Mouse (Mus musculus): ENCODE data around the gene A730046J19Rik. TPM values are rescaled to one million over a fixed set of nuclear protein-coding genes. Genes with fewer than 3 reads are reported as not detected.

Gene A730046J19Rik
- total RNA-seq (2014; rRNA removed; ENCODE audit: low replicate concordance) (not detected in 2 replicates), polyA plus RNA-seq (2015; fragmentation: Nextera tagmentation; extraction: Ambion mirVana) (0.23 and 0.34 TPM in 2 replicates)

- Histone ChIP-seq H3K4me2 (ENCODE audit: low read depth, low read length) (peak within 1 kb of the TSS; percentile 43), H3K27me3 (ENCODE audit: control insufficient read depth, insufficient read depth, low read length) (no peaks in the 10 kb centered on the region), H3K36me3 (replicated peaks; ENCODE audit: control insufficient read depth, insufficient read depth, low read length) (no peaks in the 10 kb centered on the region), H3K27ac (ENCODE audit: low read depth) (no peak within 1 kb of the TSS), H3K9ac (replicated peaks; ENCODE audit: low read depth, low read length) (no peak within 1 kb of the TSS), H3K4me1 (ENCODE audit: control insufficient read depth, insufficient read depth) (no peaks in the 10 kb centered on the region), H3K9me3 (replicated peaks; ENCODE audit: control insufficient read depth, low read length) (no peaks in the 10 kb centered on the region), H3K4me3 (ENCODE audit: low read depth, low read length) (peak within 1 kb of the TSS; percentile 18)
- TF ChIP-seq CTCF (IDR thresholded peaks at IDR 0.05; ENCODE audit: low read depth): no peak
- TF ChIP-seq EP300 (IDR thresholded peaks at IDR 0.05; ENCODE audit: low read depth): no peak
- ATAC-seq (ENCODE audit: insufficient read depth, low read depth) (no peak), DNase-seq (ENCODE audit: low spot score) (peak; percentile 6)
- 16% methylated on average over 8 of the region's 8 CpGs for WGBS
Measured at GRCm38 (mm10) chrX:144153523-144153922, at the start of gene A730046J19Rik. Gene A730046J19Rik (plus strand): TSS chrX:144153695.

- H3K9ac ChIP-seq (replicated peaks; ENCODE audit: low read depth, low read length): no peak overlapping the region
- no peaks in the 10 kb centered on the region for H3K27me3 ChIP-seq (ENCODE audit: control insufficient read depth, insufficient read depth, low read length)
- no peak overlapping the region for H3K4me3 ChIP-seq (ENCODE audit: low read depth, low read length)
- H3K36me3 ChIP-seq (replicated peaks; ENCODE audit: control insufficient read depth, insufficient read depth, low read length): no peaks in the 10 kb centered on the region
- no peaks in the 10 kb centered on the region for H3K4me1 ChIP-seq (ENCODE audit: control insufficient read depth, insufficient read depth)
- no peak for DNase-seq (ENCODE audit: low spot score)
- H3K27ac ChIP-seq (ENCODE audit: low read depth): no peak overlapping the region
- no peak for ATAC-seq (ENCODE audit: insufficient read depth, low read depth)
- WGBS: 61% methylated on average over 2 of the region's 2 CpGs
- no peak overlapping the region for H3K4me2 ChIP-seq (ENCODE audit: low read depth, low read length)
- H3K9me3 ChIP-seq (replicated peaks; ENCODE audit: control insufficient read depth, low read length): no peaks in the 10 kb centered on the region
- TF ChIP-seq EP300 (IDR thresholded peaks at IDR 0.05; ENCODE audit: low read depth) (no peak), CTCF (IDR thresholded peaks at IDR 0.05; ENCODE audit: low read depth) (no peak)
Measured at GRCm38 (mm10) chrX:144104619-144105416, 48.7 kb upstream of the A730046J19Rik start.

GRCm38 (mm10) chrX:144136281-144136680, 17.2 kb upstream of the A730046J19Rik start:
- H3K4me3 ChIP-seq (ENCODE audit: low read depth, low read length): no peak overlapping the region
- 68% methylated on average over 1 of the region's 1 CpGs for WGBS
- no peak for TF ChIP-seq EP300 (IDR thresholded peaks at IDR 0.05; ENCODE audit: low read depth)
- TF ChIP-seq CTCF (IDR thresholded peaks at IDR 0.05; ENCODE audit: low read depth): no peak
- no peaks in the 10 kb centered on the region for H3K9me3 ChIP-seq (replicated peaks; ENCODE audit: control insufficient read depth, low read length)
- H3K27me3 ChIP-seq (ENCODE audit: control insufficient read depth, insufficient read depth, low read length): no peaks in the 10 kb centered on the region
- H3K9ac ChIP-seq (replicated peaks; ENCODE audit: low read depth, low read length): no peak overlapping the region
- DNase-seq (ENCODE audit: low spot score): no peak
- H3K27ac ChIP-seq (ENCODE audit: low read depth): no peak overlapping the region
- no peaks in the 10 kb centered on the region for H3K4me1 ChIP-seq (ENCODE audit: control insufficient read depth, insufficient read depth)
- no peaks in the 10 kb centered on the region for H3K36me3 ChIP-seq (replicated peaks; ENCODE audit: control insufficient read depth, insufficient read depth, low read length)
- H3K4me2 ChIP-seq (ENCODE audit: low read depth, low read length): no peak overlapping the region
- ATAC-seq (ENCODE audit: insufficient read depth, low read depth): no peak

GRCm38 (mm10) chrX:144149987-144150386, 3.5 kb upstream of the A730046J19Rik start:
- Histone ChIP-seq H3K9ac (replicated peaks; ENCODE audit: low read depth, low read length) (no peak overlapping the region), H3K9me3 (replicated peaks; ENCODE audit: control insufficient read depth, low read length) (no peaks in the 10 kb centered on the region), H3K4me1 (ENCODE audit: control insufficient read depth, insufficient read depth) (no peaks in the 10 kb centered on the region), H3K27ac (ENCODE audit: low read depth) (no peak overlapping the region), H3K36me3 (replicated peaks; ENCODE audit: control insufficient read depth, insufficient read depth, low read length) (no peaks in the 10 kb centered on the region), H3K4me2 (ENCODE audit: low read depth, low read length) (no peak overlapping the region), H3K4me3 (ENCODE audit: low read depth, low read length) (no peak overlapping the region), H3K27me3 (ENCODE audit: control insufficient read depth, insufficient read depth, low read length) (no peaks in the 10 kb centered on the region)
- WGBS: 49% methylated on average over 2 of the region's 2 CpGs
- TF ChIP-seq EP300 (IDR thresholded peaks at IDR 0.05; ENCODE audit: low read depth): no peak
- TF ChIP-seq CTCF (IDR thresholded peaks at IDR 0.05; ENCODE audit: low read depth): no peak
- ATAC-seq (ENCODE audit: insufficient read depth, low read depth) (no peak), DNase-seq (ENCODE audit: low spot score) (no peak)

- no peak for TF ChIP-seq CTCF (IDR thresholded peaks at IDR 0.05; ENCODE audit: low read depth)
- TF ChIP-seq EP300 (IDR thresholded peaks at IDR 0.05; ENCODE audit: low read depth): no peak
- H3K4me3 ChIP-seq (ENCODE audit: low read depth, low read length): peak overlapping the region; percentile 18; the same call in 1 of the 2 replicates
- H3K27me3 ChIP-seq (ENCODE audit: control insufficient read depth, insufficient read depth, low read length): no peaks in the 10 kb centered on the region
- DNase-seq (ENCODE audit: low spot score) (no peak), ATAC-seq (ENCODE audit: insufficient read depth, low read depth) (no peak)
- no peaks in the 10 kb centered on the region for H3K4me1 ChIP-seq (ENCODE audit: control insufficient read depth, insufficient read depth)
- peak overlapping the region; percentile 43 for H3K4me2 ChIP-seq (ENCODE audit: low read depth, low read length)
- WGBS: 24% methylated on average over 7 of the region's 7 CpGs
- H3K36me3 ChIP-seq (replicated peaks; ENCODE audit: control insufficient read depth, insufficient read depth, low read length): no peaks in the 10 kb centered on the region
- H3K9ac ChIP-seq (replicated peaks; ENCODE audit: low read depth, low read length): no peak overlapping the region
- no peaks in the 10 kb centered on the region for H3K9me3 ChIP-seq (replicated peaks; ENCODE audit: control insufficient read depth, low read length)
- H3K27ac ChIP-seq (ENCODE audit: low read depth): no peak overlapping the region
Measured at GRCm38 (mm10) chrX:144154111-144154510, 616 bp downstream of the A730046J19Rik start.
